Mouse (Mus musculus) layer of hippocampus, adult 11-12 months (tissue): ENCODE measurements around the gene Astn2.
A peak's percentile ranks its signal among the peaks of the same experiment; 100 is the strongest.

Source experiments
- DNase-seq: peaks from one replicate; pipeline ENCODE4 v3.0.0; 2022; ENCODE audit warnings: low spot score

The Astn2 gene

GRCm38 (mm10) chr4:66404201-66404711 lies at the start of gene Astn2:
Gene Astn2 (minus strand): TSS chr4:66404611.
- DNase-seq, result peak; percentile 7

- DNase-seq, result no peak
Observed at GRCm38 (mm10) chr4:66450115-66450514, 45.7 kb upstream of the Astn2 start.

DNA sequence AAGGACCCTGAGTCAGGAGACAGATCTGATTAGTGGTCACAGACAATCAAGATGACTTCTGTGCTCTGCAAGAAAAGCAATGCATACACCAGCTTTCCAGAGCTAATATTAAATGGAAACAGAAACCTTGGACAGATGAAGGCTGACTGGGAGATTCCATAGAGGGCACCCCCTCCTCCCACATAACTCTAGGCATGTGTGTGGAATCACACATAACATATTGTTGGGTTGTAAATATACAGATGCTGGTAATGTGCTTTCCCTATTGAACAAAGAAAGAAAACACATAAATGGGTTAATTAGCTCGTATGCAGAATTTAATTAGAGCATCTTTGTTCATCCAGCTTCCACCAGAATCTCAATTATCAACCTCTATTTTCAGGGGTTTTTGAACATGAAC lies 26.8 kb upstream of the Astn2 start:
- DNase-seq, result no peak

- DNase-seq, result peak; percentile 24
Observed at GRCm38 (mm10) chr4:66425804-66426203, 21.4 kb upstream of the Astn2 start.

GRCm38 (mm10) chr4:66414778-66415177 lies 10.4 kb upstream of the Astn2 start:
- no peak for DNase-seq

- no peak for DNase-seq
Observed at GRCm38 (mm10) chr4:66405086-66405485, 675 bp upstream of the Astn2 start.

GRCm38 (mm10) chr4:66403708-66404200 lies 657 bp downstream of the Astn2 start:
- DNase-seq, result peak; percentile 10

GRCm38 (mm10) chr4:66403116-66403707 lies 1.2 kb downstream of the Astn2 start:
- DNase-seq, result no peak

DNA sequence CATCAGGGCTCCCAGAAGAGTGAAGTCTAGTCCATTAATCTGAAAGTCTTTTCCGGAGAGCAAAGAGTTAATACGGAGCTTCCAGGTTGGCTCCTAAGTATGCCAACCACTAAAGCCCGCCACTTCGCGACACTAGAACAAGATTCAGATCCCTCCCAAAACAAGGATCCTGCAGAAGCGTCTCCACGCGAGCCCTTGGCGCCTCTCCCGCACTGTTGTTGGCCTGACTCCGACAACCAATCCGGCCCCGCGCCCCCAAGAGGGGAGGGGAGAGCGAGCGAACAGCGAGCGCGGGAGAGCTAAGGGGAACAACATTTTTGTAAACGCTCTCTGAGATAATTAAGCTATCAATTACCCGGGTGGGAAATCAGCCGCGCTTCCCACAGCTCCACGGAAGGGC lies 1.8 kb downstream of the Astn2 start:
- DNase-seq, result peak; percentile 29

DNA sequence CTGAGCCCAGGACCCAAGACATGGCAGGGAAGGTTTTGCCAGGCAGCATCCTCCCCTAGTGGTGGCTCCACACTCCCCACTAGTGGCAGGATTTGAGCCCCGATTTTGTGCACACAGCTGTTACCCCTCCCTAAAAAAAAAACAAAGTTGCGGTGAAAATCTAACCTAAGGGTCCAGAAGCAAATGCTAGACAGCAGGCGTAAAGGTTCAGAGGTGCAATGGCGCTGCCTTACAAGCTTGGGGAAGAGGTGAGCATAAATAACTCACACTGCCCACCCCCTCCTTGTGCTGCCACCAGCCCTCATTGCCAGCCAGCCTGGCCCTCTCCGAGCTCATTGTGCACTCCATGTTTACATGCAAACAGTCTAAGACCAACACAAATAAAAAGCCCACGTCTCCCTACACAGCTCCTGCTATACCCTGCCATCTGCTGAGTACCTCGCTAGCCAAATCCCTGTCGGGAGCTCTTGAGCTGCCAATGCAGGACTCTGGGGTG lies 3.2 kb downstream of the Astn2 start:
- DNase-seq, result peak; percentile 53

- DNase-seq, result no peak
Observed at GRCm38 (mm10) chr4:66399066-66399465, 5.3 kb downstream of the Astn2 start.

DNA sequence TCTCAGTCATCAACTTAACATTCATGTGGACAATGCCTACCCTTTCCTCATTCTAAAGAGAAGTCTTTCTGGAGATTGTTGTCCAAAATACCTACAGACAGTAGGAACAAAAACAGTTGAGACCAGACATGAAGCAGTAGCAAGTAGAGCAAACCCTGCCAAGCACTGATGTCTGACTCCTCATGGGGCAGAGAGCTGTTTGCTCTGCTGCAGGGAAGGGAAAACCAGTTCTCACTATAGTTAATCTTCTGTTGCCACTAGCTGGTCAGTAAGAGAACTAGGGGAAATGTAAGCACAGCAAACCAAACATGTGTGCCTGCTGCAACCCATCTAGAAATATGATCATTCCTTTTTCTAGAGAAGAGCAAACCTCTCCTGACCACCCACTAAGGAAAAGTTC lies 7.2 kb downstream of the Astn2 start:
- DNase-seq, result no peak

- peak; percentile 25 for DNase-seq
Observed at GRCm38 (mm10) chr4:66393294-66393693, 11.1 kb downstream of the Astn2 start.

DNA sequence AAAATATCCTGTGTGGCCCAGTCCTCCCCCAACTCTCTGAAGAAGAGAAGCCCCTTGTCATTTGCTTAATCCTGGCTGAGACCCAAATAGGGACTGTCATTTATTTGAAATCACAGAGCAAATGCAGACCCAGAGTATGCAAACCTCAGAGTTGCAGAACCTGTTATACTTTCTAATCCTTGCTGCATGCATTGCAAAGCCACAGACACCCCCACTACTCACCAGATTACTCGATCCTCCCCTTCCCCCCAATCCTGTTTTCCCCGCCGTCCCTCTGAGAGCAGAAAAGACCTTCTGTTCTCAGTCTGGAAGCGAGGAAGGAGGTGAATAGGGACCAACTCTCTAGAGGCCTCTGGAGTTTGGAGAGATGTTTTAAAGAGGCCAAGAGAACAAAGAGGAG lies 13.9 kb downstream of the Astn2 start:
- no peak for DNase-seq

DNA sequence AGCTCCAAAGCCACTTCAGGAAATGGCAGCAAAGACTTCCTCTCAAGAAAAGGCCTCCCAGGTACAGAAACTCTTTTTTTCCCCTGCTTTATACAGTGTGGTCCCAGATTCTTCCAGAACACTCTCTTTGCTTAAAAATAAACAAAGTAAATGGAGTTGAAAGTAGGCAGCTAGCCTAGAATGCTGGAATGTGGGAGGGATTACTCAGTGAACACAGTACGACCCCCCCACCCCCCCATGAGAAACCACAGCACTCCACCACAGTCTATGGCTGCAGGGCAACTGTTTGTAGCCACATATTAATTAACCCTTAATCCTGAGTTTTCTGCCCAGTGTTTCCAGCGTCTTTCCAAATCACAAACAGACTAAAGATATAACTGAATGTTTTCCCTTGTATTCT lies 25.8 kb downstream of the Astn2 start:
- DNase-seq, result no peak

DNA sequence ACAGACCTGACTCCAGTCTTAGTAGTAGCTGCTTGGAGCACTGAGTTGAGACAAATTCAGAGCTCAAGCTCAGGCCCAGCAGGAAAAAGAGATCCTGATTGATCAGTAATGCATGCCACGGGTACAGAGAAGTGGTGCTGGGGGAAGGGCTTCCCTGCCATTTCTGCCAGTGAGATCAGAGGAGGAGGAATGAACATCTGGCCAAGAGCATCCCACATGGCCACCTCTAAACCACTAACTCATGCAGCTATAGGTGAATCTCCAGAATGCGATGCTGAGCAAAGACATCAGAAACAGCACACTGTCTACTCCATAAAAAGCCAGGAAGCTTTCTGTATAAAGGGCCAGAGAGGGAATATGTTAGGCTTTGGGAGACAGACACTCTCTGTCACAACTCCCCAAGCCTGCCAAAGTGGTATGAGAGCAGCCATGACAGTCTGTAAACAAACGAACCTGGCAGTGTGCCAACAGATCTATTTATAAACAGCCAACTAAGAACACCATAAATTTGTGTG lies 33.8 kb downstream of the Astn2 start:
- peak; percentile 24 for DNase-seq

GRCm38 (mm10) chr4:66365500-66365899 lies 38.9 kb downstream of the Astn2 start:
- DNase-seq, result no peak

GRCm38 (mm10) chr4:66344632-66345031 lies 59.8 kb downstream of the Astn2 start:
- no peak for DNase-seq

DNA sequence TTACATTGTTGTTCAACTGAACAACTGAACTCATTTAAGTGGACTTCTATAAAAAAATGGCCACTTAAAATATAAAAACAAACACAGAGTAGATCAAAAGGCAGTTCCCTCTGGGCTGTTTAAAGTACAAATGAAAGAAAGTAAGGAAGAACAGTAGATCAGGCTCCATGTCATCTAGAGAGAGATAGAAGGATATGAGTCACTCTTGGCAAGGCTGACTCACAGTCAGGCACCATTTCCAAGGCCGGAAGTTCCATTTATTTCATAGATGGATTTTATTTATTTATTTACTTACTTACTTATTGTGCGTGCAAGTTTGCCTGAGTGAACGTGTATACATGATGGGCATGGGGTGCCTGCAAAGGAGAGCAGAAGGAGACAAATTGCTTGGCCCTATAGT lies 67.0 kb downstream of the Astn2 start:
- DNase-seq, result no peak

GRCm38 (mm10) chr4:66330600-66331285 lies 73.7 kb downstream of the Astn2 start:
- no peak for DNase-seq

- DNase-seq, result no peak
Observed at GRCm38 (mm10) chr4:66321051-66321450, 83.4 kb downstream of the Astn2 start.

- no peak for DNase-seq
Observed at GRCm38 (mm10) chr4:66314806-66315484, 89.5 kb downstream of the Astn2 start.

GRCm38 (mm10) chr4:66312733-66313132 lies 91.7 kb downstream of the Astn2 start:
- no peak for DNase-seq
